ENCODE assay signal across 13 mouse cellular contexts in the genomic region with DNA sequence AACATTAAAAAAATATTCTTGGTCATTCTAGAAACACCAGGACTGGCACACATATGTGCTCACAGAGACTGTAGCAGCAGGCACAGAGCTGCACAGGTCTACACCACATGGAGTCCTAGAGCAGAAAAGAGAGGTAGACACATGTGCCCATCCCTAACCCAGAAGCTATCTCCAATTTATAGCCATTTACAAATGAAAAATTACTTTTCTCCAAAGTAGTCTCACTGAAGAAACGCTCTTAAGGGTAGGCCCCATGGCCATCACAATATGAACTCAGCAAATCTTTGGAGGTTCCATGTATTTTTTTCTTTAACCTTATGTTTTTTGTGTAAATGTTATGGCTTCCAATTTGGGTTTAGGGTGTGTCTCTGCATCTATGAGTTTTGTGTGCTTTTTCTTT. TPM values are rescaled to one million over a fixed set of nuclear protein-coding genes. Genes with fewer than 3 reads are reported as not detected.
DNase-seq lines count a peak whose midpoint lies in the region; ATAC-seq and TF ChIP-seq lines count a peak whose summit lies in the region.
"Had no signal": no experiment of that assay in that cellular context is flagged by ENCODE, and none has a peak within 500 bp of the region (broad histone marks: within the 10 kb centered on the region; RNA-seq: fewer than 3 reads in every experiment).

No protein-coding gene starts in this region.

- intact Hi-C loops in heart, postnatal 14 days (cut with DNase I), result loop anchor here (5.0 kb wide), 1 partner anchor 42 kb away; no protein-coding TSS in a partner anchor

- H3K36me3 ChIP-seq in heart, embryonic 13.5 days, result peaks cover 6% of the 10 kb centered on the region; the same call in 1 of the 2 replicates
- H3K36me3 ChIP-seq in liver, embryonic 11.5 days (ENCODE audit: control insufficient read depth, insufficient read depth, low read length), result no peaks in the 10 kb centered on the region
- peaks cover 0 to 6% of the 10 kb centered on the region in 2 experiments for H3K36me3 ChIP-seq in CH12.LX (replicated peaks in 1 of 2; ENCODE audit: control insufficient read depth in 1 of 2, insufficient read depth in 1 of 2, low read length in 1 of 2)
- no peaks in the 10 kb centered on the region; the same call in 1 of the 2 replicates for H3K36me3 ChIP-seq in limb, embryonic 13.5 days
- H3K36me3 ChIP-seq: embryonic facial prominence, embryonic 12.5 days; intestine, embryonic 15.5 days; limb, embryonic 15.5 days; midbrain, embryonic 12.5 days had no signal

- H3K9me3 ChIP-seq in heart, embryonic 13.5 days, result no peaks in the 10 kb centered on the region
- H3K9me3 ChIP-seq in liver, embryonic 11.5 days (ENCODE audit: control insufficient read depth, low read length), result no peaks in the 10 kb centered on the region
- H3K9me3 ChIP-seq in CH12.LX (replicated peaks; ENCODE audit: low read length), result no peaks in the 10 kb centered on the region
- no peaks in the 10 kb centered on the region for H3K9me3 ChIP-seq in limb, embryonic 13.5 days
- H3K9me3 ChIP-seq: embryonic facial prominence, embryonic 12.5 days; intestine, embryonic 15.5 days; limb, embryonic 15.5 days; midbrain, embryonic 12.5 days had no signal

- TF ChIP-seq RAD21 in CH12.LX (IDR thresholded peaks at IDR 0.05; ENCODE audit: low read depth, low read length), result no peak

- 0 out of 2 replicates have a peak overlapping the region, but pooled peaks have one; percentile 29 for H3K9ac ChIP-seq in heart, embryonic 13.5 days
- H3K9ac ChIP-seq in liver, embryonic 11.5 days (ENCODE audit: low read depth, low read length), result no peak overlapping the region
- H3K9ac ChIP-seq in CH12.LX (ENCODE audit: insufficient read depth, low read depth), result peak overlapping the region; percentile 81
- no peak overlapping the region for H3K9ac ChIP-seq in limb, embryonic 13.5 days
- H3K9ac ChIP-seq: embryonic facial prominence, embryonic 12.5 days; intestine, embryonic 15.5 days had no signal

- DNase-seq in heart, postnatal 14 days, result no peak
- DNase-seq in liver, embryonic 11.5 days (ENCODE audit: low spot score), result no peak
- DNase-seq in liver (no peak), CH12.LX (ENCODE audit: extremely low read depth) (no peak)
- no peak for DNase-seq in ovary, postnatal 36 days (ENCODE audit: low spot score)
- DNase-seq in adrenal gland, adult (ENCODE audit: inconsistent age in 2 of 2, low spot score in 1 of 2), result no peak
- DNase-seq: cerebellum, adult 2 months had no signal

- H3K4me3 ChIP-seq in heart, embryonic 13.5 days, result 0 out of 2 replicates have a peak overlapping the region, but pooled peaks have one; percentile 1
- no peak overlapping the region for H3K4me3 ChIP-seq in liver, embryonic 11.5 days (ENCODE audit: low read depth, low read length)
- H3K4me3 ChIP-seq in CH12.LX (replicated peaks in 1 of 3; ENCODE audit: low read depth in 2 of 3, low read length in 2 of 3, poor library complexity in 1 of 3), result peak overlapping the region in 2 of 3 experiments; percentile 59 to 90
- H3K4me3 ChIP-seq in limb, embryonic 13.5 days, result no peak overlapping the region

- peaks cover 68% of the 10 kb centered on the region for H3K4me1 ChIP-seq in heart, embryonic 13.5 days
- H3K4me1 ChIP-seq in liver, embryonic 11.5 days (replicated peaks; ENCODE audit: control insufficient read depth, insufficient read depth, low read length), result peaks cover 22% of the 10 kb centered on the region
- H3K4me1 ChIP-seq in CH12.LX (ENCODE audit: control insufficient read depth in 1 of 2, insufficient read depth in 2 of 2), result peaks cover 8 to 53% of the 10 kb centered on the region in 2 experiments
- peaks cover 29% of the 10 kb centered on the region for H3K4me1 ChIP-seq in limb, embryonic 13.5 days

- dilution Hi-C loops in CH12.LX (cut with MboI; ENCODE audit: extremely low pct_ligation_motif_present, extremely low pct_unique_long_range_greater_than_20kb, low sequenced_read_pairs), result no loop called here

- no peaks in the 10 kb centered on the region for H3K27me3 ChIP-seq in heart, embryonic 13.5 days (replicated peaks)
- no peaks in the 10 kb centered on the region for H3K27me3 ChIP-seq in liver, embryonic 11.5 days (replicated peaks; ENCODE audit: control insufficient read depth, insufficient read depth, low read length)
- H3K27me3 ChIP-seq in CH12.LX (replicated peaks), result no peaks in the 10 kb centered on the region
- no peaks in the 10 kb centered on the region for H3K27me3 ChIP-seq in limb, embryonic 13.5 days
- H3K27me3 ChIP-seq: embryonic facial prominence, embryonic 12.5 days; intestine, embryonic 15.5 days; limb, embryonic 15.5 days; midbrain, embryonic 12.5 days had no signal

- TF ChIP-seq POLR2A in CH12.LX (IDR thresholded peaks at IDR 0.05; ENCODE audit: low read depth, low read length), result no peak

- TF ChIP-seq CTCF in CH12.LX (conservative IDR thresholded peaks at IDR 0.05 in 1 of 2, IDR thresholded peaks at IDR 0.05 in 1 of 2; ENCODE audit: low read depth in 2 of 2, low read length in 2 of 2), result no peak

- no peak for ATAC-seq in heart, embryonic 13.5 days (ENCODE audit: extremely low read depth, insufficient number of reproducible peaks, low FRiP score, low TSS enrichment)
- ATAC-seq in liver, embryonic 11.5 days (replicated peaks; ENCODE audit: low FRiP score), result no peak
- no peak for ATAC-seq in limb, embryonic 13.5 days (ENCODE audit: low FRiP score, low read depth)
- ATAC-seq: intestine, embryonic 15.5 days had no signal

- peaks cover 50% of the 10 kb centered on the region for H3K79me2 ChIP-seq in CH12.LX (replicated peaks; ENCODE audit: control insufficient read depth, extremely low read depth, insufficient read depth, poor library complexity, severe bottlenecking)

- H3K27ac ChIP-seq in heart, embryonic 13.5 days (replicated peaks), result no peak overlapping the region
- H3K27ac ChIP-seq in liver, embryonic 11.5 days (ENCODE audit: low read depth, low read length), result no peak overlapping the region
- no peak overlapping the region for H3K27ac ChIP-seq in CH12.LX (ENCODE audit: insufficient read depth, low read depth)
- H3K27ac ChIP-seq in limb, embryonic 13.5 days, result no peak overlapping the region
- H3K27ac ChIP-seq: embryonic facial prominence, embryonic 12.5 days; limb, embryonic 15.5 days; midbrain, embryonic 12.5 days had no signal

- in situ Hi-C loops in CH12.LX (cut with MboI; ENCODE audit: low pct_ligation_motif_present, low pct_unique_long_range_greater_than_20kb, low sequenced_read_pairs), result loop anchor here (5.0 to 25.0 kb wide), 2 partner anchors 82 to 158 kb away; no protein-coding TSS in a partner anchor

- WGBS in heart, embryonic 13.5 days, result 93% methylated on average over 1 of the region's 1 CpGs
- 86% methylated on average over 1 of the region's 1 CpGs for WGBS in liver, embryonic 11.5 days
- WGBS in limb, embryonic 13.5 days, result 93% methylated on average over 1 of the region's 1 CpGs

- TF ChIP-seq EP300 in CH12.LX (IDR thresholded peaks at IDR 0.05; ENCODE audit: low read length), result no peak

- H3K4me2 ChIP-seq in heart, embryonic 13.5 days, result peak overlapping the region; percentile 77
- peak overlapping the region; percentile 45 for H3K4me2 ChIP-seq in liver, embryonic 11.5 days
- H3K4me2 ChIP-seq in CH12.LX (ENCODE audit: insufficient read depth, low read depth, poor library complexity, severe bottlenecking), result peak overlapping the region; percentile 93
- peak overlapping the region; percentile 12 for H3K4me2 ChIP-seq in limb, embryonic 13.5 days (replicated peaks)

TF ChIP-seq in CH12.LX, 34 proteins besides CTCF, POLR2A, EP300 and RAD21:
- TF ChIP-seq MYC (IDR thresholded peaks at IDR 0.05; ENCODE audit: low read depth, low read length), result peak; percentile 41; the same call in 1 of the 2 replicates
- no peak for TF ChIP-seq ETS1 (conservative IDR thresholded peaks at IDR 0.05; ENCODE audit: low read depth, low read length)
- TF ChIP-seq MXI1 (IDR thresholded peaks at IDR 0.05; ENCODE audit: low read depth, low read length), result 0 out of 2 replicates have a peak, but pooled peaks have one; percentile 19
TF ChIP-seq in CH12.LX: peak in this region for 2.

RNA-seq across cellular contexts. Expression of a gene that starts 1.8 kb away (rescaled TPM):
- 51.0 and 52.6 TPM in 2 replicates for polyA plus RNA-seq in heart, embryonic 13.5 days (2015; fragmentation: Nextera tagmentation; extraction: Ambion mirVana)
- 10 to 100 TPM; 27.5 to 28.8 TPM for total RNA-seq in heart, postnatal 14 days (2021)
- polyA plus RNA-seq in liver, embryonic 11.5 days (2014; fragmentation: Nextera tagmentation; extraction: Ambion mirVana), result 38.0 and 42.2 TPM in 2 replicates
- total RNA-seq in CH12.LX (2012; rRNA removed) (12.1 and 14.5 TPM in 2 replicates), CH12.LX (2014; rRNA removed) (6.3 and 8.5 TPM in 2 replicates)
- 13.6 and 17.2 TPM in 2 replicates for polyA plus RNA-seq in CH12.LX (2012; ENCODE audit: insufficient read length, low read depth)
- 73.1 and 73.4 TPM in 2 replicates for polyA plus RNA-seq in limb, embryonic 13.5 days (2015; fragmentation: Nextera tagmentation; extraction: Ambion mirVana)

RNA-seq across cellular contexts. Expression of a gene that starts 2.4 kb away (rescaled TPM):
- 10.5 and 10.7 TPM in 2 replicates for polyA plus RNA-seq in heart, embryonic 13.5 days (2015; fragmentation: Nextera tagmentation; extraction: Ambion mirVana)
- 10 to 100 TPM; 41.7 to 44.5 TPM for total RNA-seq in heart, postnatal 14 days (2021)
- 8.7 and 10.0 TPM in 2 replicates for polyA plus RNA-seq in liver, embryonic 11.5 days (2014; fragmentation: Nextera tagmentation; extraction: Ambion mirVana)
- 5.4 and 5.7 TPM in 2 replicates for total RNA-seq in CH12.LX (2012; rRNA removed)
- 2.2 and 2.8 TPM in 2 replicates for total RNA-seq in CH12.LX (2014; rRNA removed)
- polyA plus RNA-seq in CH12.LX (2012; ENCODE audit: insufficient read length, low read depth), result 12.1 and 13.3 TPM in 2 replicates
- 9.7 and 9.9 TPM in 2 replicates for polyA plus RNA-seq in limb, embryonic 13.5 days (2015; fragmentation: Nextera tagmentation; extraction: Ambion mirVana)

Comparison
In these comparisons a context has a peak if more than half of its experiments do, and no peak if none do; other contexts are left out.
1. H3K4me2 ChIP-seq: peak in every context shown above with its lines; median percentile 93 in CH12.LX; 77 in heart, embryonic 13.5 days; 45 in liver, embryonic 11.5 days; 12 in limb, embryonic 13.5 days.
2. H3K4me3 ChIP-seq: peak in heart, embryonic 13.5 days (single experiment) and CH12.LX (2 of 3); none in liver, embryonic 11.5 days (single experiment) and limb, embryonic 13.5 days (single experiment).
3. H3K9ac ChIP-seq: peak in heart, embryonic 13.5 days (single experiment) and CH12.LX (single experiment); none in liver, embryonic 11.5 days (single experiment) and limb, embryonic 13.5 days (single experiment).